Mouse (Mus musculus): ENCODE results near the gene 1700015G11Rik. TPM values are rescaled to one million over a fixed set of nuclear protein-coding genes. Genes with fewer than 3 reads are reported as not detected.

Gene 1700015G11Rik
- polyA plus RNA-seq, 1 experiment, result not detected

DNA sequence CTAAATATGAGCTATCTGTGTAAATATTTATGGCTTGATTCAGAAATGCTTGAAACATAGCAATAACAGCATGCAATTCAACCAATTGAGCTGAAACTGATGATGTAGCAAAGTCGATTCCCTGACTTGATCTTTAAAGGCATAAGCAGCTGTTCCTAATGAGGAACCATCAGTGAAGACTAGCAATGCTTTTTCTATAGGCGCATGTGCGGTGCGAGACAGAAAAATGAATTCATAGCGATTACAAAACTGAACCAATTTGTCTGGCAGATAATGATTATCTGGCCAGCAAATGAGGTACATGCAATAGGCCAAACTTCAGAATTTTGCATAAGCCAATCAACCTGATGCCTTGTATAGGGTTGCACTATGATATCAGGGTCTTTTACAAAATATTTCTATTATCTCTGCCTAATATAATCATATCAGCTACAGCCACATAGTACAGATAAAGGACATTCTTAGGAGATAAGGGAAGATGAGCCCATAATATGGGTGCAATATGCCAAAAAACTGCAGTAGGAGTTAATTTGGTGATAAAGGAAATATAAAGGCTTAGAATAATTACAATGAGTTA is 8.6 kb upstream of the 1700015G11Rik start:
- TF ChIP-seq MYOG (IDR thresholded peaks at IDR 0.05; ENCODE audit: control insufficient read depth, extremely low read depth, insufficient read length), result no peak
- TF ChIP-seq MYOD1 (IDR thresholded peaks at IDR 0.05; ENCODE audit: control insufficient read depth, insufficient read length, low read depth), result no peak
- TF ChIP-seq MAX (IDR thresholded peaks at IDR 0.05), result no peak
- no peak for TF ChIP-seq USF1 (IDR thresholded peaks at IDR 0.05; ENCODE audit: low read depth)
- no peak for TF ChIP-seq FOSL1 (IDR thresholded peaks at IDR 0.05; ENCODE audit: insufficient read depth, low read length, poor library complexity, severe bottlenecking)
- TF ChIP-seq CTCF (IDR thresholded peaks at IDR 0.05; ENCODE audit: control insufficient read depth, insufficient read depth, insufficient read length), result no peak
- no peak for TF ChIP-seq CEBPB (IDR thresholded peaks at IDR 0.05; ENCODE audit: low read depth)
- Histone ChIP-seq H3K79me3 (ENCODE audit: low read depth) (no peaks in the 10 kb centered on the region), H3K27me3 (ENCODE audit: control insufficient read depth, insufficient read depth, insufficient read length) (no peaks in the 10 kb centered on the region), H3K36me3 (ENCODE audit: control insufficient read depth, insufficient read depth) (no peaks in the 10 kb centered on the region), H3K79me2 (ENCODE audit: control insufficient read depth, insufficient read depth) (no peaks in the 10 kb centered on the region), H3ac (ENCODE audit: control insufficient read depth, insufficient read length, low read depth) (no peak overlapping the region), H3K4me3 (ENCODE audit: insufficient read depth, poor library complexity, severe bottlenecking) (no peak overlapping the region)

DNA sequence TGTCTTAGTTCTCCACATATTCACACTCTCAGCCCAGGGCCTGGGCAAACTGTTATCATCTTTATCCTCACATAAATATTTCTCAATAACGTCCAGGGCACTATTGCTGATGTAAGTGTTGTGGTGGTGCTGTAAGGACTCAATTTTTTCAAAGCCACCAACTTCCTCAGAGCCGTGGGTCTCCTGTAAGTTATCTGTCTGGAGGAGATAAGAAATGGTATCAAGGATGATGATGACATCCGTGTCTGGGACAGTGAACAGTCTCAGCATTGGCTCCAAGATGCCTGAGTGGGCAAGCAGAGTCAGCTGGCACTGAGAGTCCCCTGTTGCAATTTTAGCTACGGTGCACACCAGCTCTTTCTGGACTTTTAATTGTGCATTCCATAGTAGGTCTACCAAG is 6.5 kb upstream of the 1700015G11Rik start:
- H3K79me2 ChIP-seq (ENCODE audit: control insufficient read depth, insufficient read depth), result no peaks in the 10 kb centered on the region
- H3K79me3 ChIP-seq (ENCODE audit: low read depth), result no peaks in the 10 kb centered on the region

DNA sequence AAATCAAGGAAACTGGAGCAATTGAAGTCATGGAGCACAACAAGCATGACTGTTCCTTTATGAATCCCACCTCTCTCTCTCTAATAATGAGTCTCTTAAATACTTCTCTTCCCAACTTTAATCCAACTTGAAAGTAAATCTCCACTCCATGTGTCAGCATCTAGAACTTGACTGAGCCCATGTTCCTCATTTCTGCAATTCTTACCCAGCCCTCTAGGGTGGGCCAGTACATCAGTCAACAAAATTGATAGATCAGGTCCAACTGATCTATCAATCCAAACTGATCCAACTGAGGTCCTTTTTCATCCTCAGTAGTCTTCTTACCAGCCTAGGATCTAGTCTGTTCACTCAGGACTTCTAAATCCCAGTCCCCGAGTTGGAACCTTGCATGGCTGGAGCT is 348 bp downstream of the 1700015G11Rik start:
- no peak overlapping the region for H3ac ChIP-seq (ENCODE audit: control insufficient read depth, insufficient read length, low read depth)
- no peaks in the 10 kb centered on the region for H3K79me3 ChIP-seq (ENCODE audit: low read depth)
- H3K4me3 ChIP-seq (ENCODE audit: insufficient read depth, poor library complexity, severe bottlenecking), result no peak overlapping the region
- TF ChIP-seq CTCF (IDR thresholded peaks at IDR 0.05; ENCODE audit: control insufficient read depth, insufficient read depth, insufficient read length) (no peak), MYOD1 (IDR thresholded peaks at IDR 0.05; ENCODE audit: control insufficient read depth, insufficient read length, low read depth) (no peak), CEBPB (IDR thresholded peaks at IDR 0.05; ENCODE audit: low read depth) (no peak), MYOG (IDR thresholded peaks at IDR 0.05; ENCODE audit: control insufficient read depth, extremely low read depth, insufficient read length) (no peak), USF1 (IDR thresholded peaks at IDR 0.05; ENCODE audit: low read depth) (no peak), MAX (IDR thresholded peaks at IDR 0.05) (no peak), FOSL1 (IDR thresholded peaks at IDR 0.05; ENCODE audit: insufficient read depth, low read length, poor library complexity, severe bottlenecking) (no peak)
- H3K27me3 ChIP-seq (ENCODE audit: control insufficient read depth, insufficient read depth, insufficient read length), result no peaks in the 10 kb centered on the region
- H3K36me3 ChIP-seq (ENCODE audit: control insufficient read depth, insufficient read depth), result no peaks in the 10 kb centered on the region
- H3K79me2 ChIP-seq (ENCODE audit: control insufficient read depth, insufficient read depth), result no peaks in the 10 kb centered on the region

More for the DNA sequence above, 6.5 kb upstream of the 1700015G11Rik start:
- TF ChIP-seq MYOD1 (IDR thresholded peaks at IDR 0.05; ENCODE audit: control insufficient read depth, insufficient read length, low read depth) (no peak), MAX (IDR thresholded peaks at IDR 0.05) (no peak), USF1 (IDR thresholded peaks at IDR 0.05; ENCODE audit: low read depth) (no peak), FOSL1 (IDR thresholded peaks at IDR 0.05; ENCODE audit: insufficient read depth, low read length, poor library complexity, severe bottlenecking) (no peak), CTCF (IDR thresholded peaks at IDR 0.05; ENCODE audit: control insufficient read depth, insufficient read depth, insufficient read length) (no peak), MYOG (IDR thresholded peaks at IDR 0.05; ENCODE audit: control insufficient read depth, extremely low read depth, insufficient read length) (no peak), CEBPB (IDR thresholded peaks at IDR 0.05; ENCODE audit: low read depth) (no peak)
- Histone ChIP-seq H3ac (ENCODE audit: control insufficient read depth, insufficient read length, low read depth) (no peak overlapping the region), H3K27me3 (ENCODE audit: control insufficient read depth, insufficient read depth, insufficient read length) (no peaks in the 10 kb centered on the region), H3K36me3 (ENCODE audit: control insufficient read depth, insufficient read depth) (no peaks in the 10 kb centered on the region), H3K4me3 (ENCODE audit: insufficient read depth, poor library complexity, severe bottlenecking) (no peak overlapping the region)

DNA sequence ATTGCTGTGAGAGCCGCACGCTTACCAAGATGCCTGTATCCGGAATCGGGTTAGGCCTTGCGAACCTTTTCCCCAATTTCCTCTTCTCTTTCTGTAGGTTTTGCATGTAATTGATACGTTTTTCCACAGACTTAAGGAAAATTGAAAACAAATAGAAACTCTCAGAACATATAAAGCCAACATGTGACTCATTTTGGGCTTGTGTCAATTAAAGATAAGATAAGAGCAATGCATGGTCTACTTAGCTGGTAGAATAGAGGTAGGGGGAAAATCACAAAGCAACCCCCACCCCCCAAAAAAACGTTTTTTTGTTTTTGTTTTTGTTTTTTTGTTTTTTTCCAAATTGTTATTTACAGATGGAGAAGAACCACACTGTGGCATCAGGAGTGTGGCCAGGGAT is 2.1 kb downstream of the 1700015G11Rik start:
- TF ChIP-seq CTCF (IDR thresholded peaks at IDR 0.05; ENCODE audit: control insufficient read depth, insufficient read depth, insufficient read length) (no peak), CEBPB (IDR thresholded peaks at IDR 0.05; ENCODE audit: low read depth) (no peak), MYOG (IDR thresholded peaks at IDR 0.05; ENCODE audit: control insufficient read depth, extremely low read depth, insufficient read length) (no peak)
- Histone ChIP-seq H3K27me3 (ENCODE audit: control insufficient read depth, insufficient read depth, insufficient read length) (no peaks in the 10 kb centered on the region), H3K79me3 (ENCODE audit: low read depth) (no peaks in the 10 kb centered on the region)

DNA sequence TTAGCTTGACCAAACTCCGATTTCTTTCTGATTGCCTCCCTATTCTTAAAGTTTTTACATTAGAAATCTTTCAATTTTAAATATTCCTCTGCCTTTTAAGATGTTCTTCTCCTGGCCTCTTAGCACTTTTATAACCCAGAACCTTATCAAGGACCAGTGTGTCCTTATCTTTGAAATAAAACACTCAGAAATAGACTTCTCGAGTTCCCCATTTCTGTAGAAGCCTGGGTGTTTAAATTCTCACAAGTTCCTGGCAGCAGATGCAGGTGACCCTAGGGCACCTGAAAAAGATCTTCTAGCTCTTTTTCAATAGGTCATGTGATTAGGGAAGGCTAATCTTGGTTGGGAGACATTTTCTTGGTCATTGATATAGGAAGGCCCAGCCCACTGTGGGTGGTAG is 8.4 kb downstream of the 1700015G11Rik start:
- Histone ChIP-seq H3K4me3 (ENCODE audit: insufficient read depth, poor library complexity, severe bottlenecking) (no peak overlapping the region), H3ac (ENCODE audit: control insufficient read depth, insufficient read length, low read depth) (no peak overlapping the region), H3K36me3 (ENCODE audit: control insufficient read depth, insufficient read depth) (no peaks in the 10 kb centered on the region), H3K79me2 (ENCODE audit: control insufficient read depth, insufficient read depth) (no peaks in the 10 kb centered on the region), H3K79me3 (ENCODE audit: low read depth) (no peaks in the 10 kb centered on the region), H3K27me3 (ENCODE audit: control insufficient read depth, insufficient read depth, insufficient read length) (no peaks in the 10 kb centered on the region)
- TF ChIP-seq FOSL1 (IDR thresholded peaks at IDR 0.05; ENCODE audit: insufficient read depth, low read length, poor library complexity, severe bottlenecking) (no peak), MYOD1 (IDR thresholded peaks at IDR 0.05; ENCODE audit: control insufficient read depth, insufficient read length, low read depth) (no peak), USF1 (IDR thresholded peaks at IDR 0.05; ENCODE audit: low read depth) (no peak), MYOG (IDR thresholded peaks at IDR 0.05; ENCODE audit: control insufficient read depth, extremely low read depth, insufficient read length) (no peak), MAX (IDR thresholded peaks at IDR 0.05) (no peak), CTCF (IDR thresholded peaks at IDR 0.05; ENCODE audit: control insufficient read depth, insufficient read depth, insufficient read length) (no peak), CEBPB (IDR thresholded peaks at IDR 0.05; ENCODE audit: low read depth) (no peak)

More for the DNA sequence above, 2.1 kb downstream of the 1700015G11Rik start:
- Histone ChIP-seq H3K4me3 (ENCODE audit: insufficient read depth, poor library complexity, severe bottlenecking) (no peak overlapping the region), H3K79me2 (ENCODE audit: control insufficient read depth, insufficient read depth) (no peaks in the 10 kb centered on the region), H3K36me3 (ENCODE audit: control insufficient read depth, insufficient read depth) (no peaks in the 10 kb centered on the region), H3ac (ENCODE audit: control insufficient read depth, insufficient read length, low read depth) (no peak overlapping the region)

DNA sequence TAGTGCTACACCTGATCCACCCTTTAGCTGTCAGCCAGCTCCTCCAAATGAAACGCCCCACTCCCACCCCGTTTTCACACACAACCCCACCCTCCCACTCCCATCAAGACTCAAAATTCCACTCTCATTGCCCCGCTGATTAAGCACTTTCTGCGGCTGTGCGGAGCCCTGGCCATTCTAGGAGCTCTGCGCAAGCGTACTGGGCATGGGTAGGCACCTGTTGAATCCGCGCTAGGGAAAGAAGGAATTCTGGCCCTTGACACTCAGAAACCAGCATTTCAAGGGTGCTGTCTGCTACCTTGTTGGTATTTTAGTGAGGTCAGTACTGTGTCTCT is 9.3 kb downstream of the 1700015G11Rik start:
- Histone ChIP-seq H3ac (ENCODE audit: control insufficient read depth, insufficient read length, low read depth) (no peak overlapping the region), H3K79me3 (ENCODE audit: low read depth) (no peaks in the 10 kb centered on the region), H3K36me3 (ENCODE audit: control insufficient read depth, insufficient read depth) (no peaks in the 10 kb centered on the region), H3K79me2 (ENCODE audit: control insufficient read depth, insufficient read depth) (no peaks in the 10 kb centered on the region), H3K4me3 (ENCODE audit: insufficient read depth, poor library complexity, severe bottlenecking) (no peak overlapping the region), H3K27me3 (ENCODE audit: control insufficient read depth, insufficient read depth, insufficient read length) (no peaks in the 10 kb centered on the region)
- no peak for TF ChIP-seq CEBPB (IDR thresholded peaks at IDR 0.05; ENCODE audit: low read depth)
- no peak for TF ChIP-seq CTCF (IDR thresholded peaks at IDR 0.05; ENCODE audit: control insufficient read depth, insufficient read depth, insufficient read length)
- TF ChIP-seq MYOG (IDR thresholded peaks at IDR 0.05; ENCODE audit: control insufficient read depth, extremely low read depth, insufficient read length), result no peak
- no peak for TF ChIP-seq USF1 (IDR thresholded peaks at IDR 0.05; ENCODE audit: low read depth)
- TF ChIP-seq MYOD1 (IDR thresholded peaks at IDR 0.05; ENCODE audit: control insufficient read depth, insufficient read length, low read depth), result no peak
- no peak for TF ChIP-seq MAX (IDR thresholded peaks at IDR 0.05)
- no peak for TF ChIP-seq FOSL1 (IDR thresholded peaks at IDR 0.05; ENCODE audit: insufficient read depth, low read length, poor library complexity, severe bottlenecking)

All from C2C12 (cell line).